Mouse (Mus musculus) brain, adult 2 months (tissue): ENCODE data around the gene Elmsan1.

ENCODE experiments used
- DNase-seq: peaks from one replicate; pipeline ENCODE4 v3.0.0; 2011; ENCODE audit warnings: low read depth, low spot score

The Elmsan1 gene

DNA sequence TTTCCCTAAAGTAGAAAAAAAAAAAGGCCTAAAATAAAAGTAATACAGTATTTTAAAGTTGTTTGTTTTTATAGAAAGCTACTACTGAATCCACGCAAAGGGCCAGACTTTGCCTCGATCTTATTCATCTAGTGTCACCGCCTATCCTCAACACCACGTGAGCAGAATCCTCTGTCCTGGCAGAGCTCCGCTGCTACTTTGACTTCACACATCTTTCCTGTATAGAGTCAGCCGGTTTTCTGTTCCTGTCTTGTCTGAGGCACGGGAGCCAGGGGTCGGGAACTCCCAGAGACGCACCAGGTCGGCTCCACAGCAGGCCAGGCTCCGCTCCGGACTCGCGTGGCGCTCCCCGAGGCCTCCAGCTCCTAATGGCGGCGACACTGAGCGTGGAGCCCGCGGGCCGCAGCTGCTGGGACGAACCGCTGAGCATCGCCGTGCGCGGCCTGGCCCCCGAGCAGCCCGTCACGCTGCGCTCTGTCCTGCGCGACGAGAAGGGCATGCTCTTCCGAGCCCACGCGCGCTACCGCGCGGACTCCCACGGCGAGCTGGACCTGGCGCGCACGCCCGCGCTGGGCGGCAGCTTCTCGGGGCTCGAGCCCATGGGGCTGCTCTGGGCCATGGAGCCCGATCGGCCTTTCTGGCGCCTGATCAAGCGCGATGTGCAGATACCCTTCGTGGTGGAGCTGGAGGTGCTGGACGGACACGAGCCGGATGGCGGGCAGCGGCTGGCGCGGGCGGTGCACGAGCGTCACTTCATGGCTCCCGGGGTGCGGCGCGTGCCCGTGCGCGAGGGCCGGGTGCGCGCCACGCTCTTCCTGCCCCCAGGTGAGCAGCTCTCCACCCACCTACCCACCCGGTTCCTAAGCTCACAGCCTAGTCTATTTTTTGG is 117.8 kb downstream of the Elmsan1 start, which contains the start of gene Acot6:
Acot6 (plus strand) TSS at position 51 of the 889 bp plus-strand sequence.
- peak; percentile 81 for DNase-seq

DNA sequence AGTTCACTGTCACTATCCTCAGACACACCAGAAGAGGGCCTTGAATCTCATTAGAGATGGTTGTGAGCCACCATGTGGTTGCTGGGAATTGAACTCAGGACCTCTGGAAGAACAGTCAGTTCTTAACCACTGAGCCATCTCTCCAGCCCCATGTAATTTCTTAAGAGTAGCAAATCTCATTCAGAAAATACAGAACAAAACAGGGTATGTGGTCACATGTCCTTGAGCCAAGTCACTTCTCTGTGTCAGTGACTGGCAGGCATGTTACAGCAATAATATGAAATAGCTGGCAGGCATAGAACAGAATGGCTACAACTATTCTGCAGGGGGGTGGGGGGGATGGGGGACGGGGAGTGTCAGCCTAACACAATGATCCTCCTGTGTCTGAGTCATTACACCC is 118.6 kb downstream of the Elmsan1 start:
- DNase-seq = no peak

DNA sequence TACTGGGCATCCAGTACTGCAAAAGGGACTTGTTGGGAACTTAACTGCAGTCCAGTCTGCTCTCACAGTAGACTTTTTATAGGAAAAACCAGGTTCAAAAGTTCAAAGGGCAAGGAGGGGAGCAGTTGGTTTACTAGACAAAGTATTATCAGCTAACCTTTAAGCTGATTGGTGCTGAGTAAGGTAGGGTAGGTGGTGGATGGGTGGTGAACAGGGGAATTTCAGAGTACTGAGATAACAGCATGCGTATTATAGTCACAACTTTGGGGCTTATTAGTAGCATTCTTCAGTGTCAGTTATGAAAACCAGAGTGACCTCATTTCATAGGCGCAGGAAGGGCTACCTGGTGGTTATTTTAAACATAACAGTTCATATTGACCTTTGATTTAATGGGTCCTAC is 119.1 kb downstream of the Elmsan1 start:
- DNase-seq = no peak
